Mouse (Mus musculus): ENCODE data around the gene Tspan14. TPM values are rescaled to one million over a fixed set of nuclear protein-coding genes. Genes with fewer than 3 reads are reported as not detected.

Gene Tspan14
- polyA plus RNA-seq, 1 experiment from 2014 or later = 97.5 TPM

GRCm38 (mm10) chr14:40924378-40925113, 42.1 kb downstream of the Tspan14 start:
- ATAC-seq (replicated peaks) = no peak
- 75% methylated on average over 10 of the region's 10 CpGs for WGBS
- Histone ChIP-seq H3K27me3 (no peaks in the 10 kb centered on the region), H3K9ac (replicated peaks) (no peak overlapping the region), H3K9me3 (no peaks in the 10 kb centered on the region), H3K4me2 (replicated peaks) (no peak overlapping the region), H3K36me3 (0 out of 2 replicates have a peak, but pooled peaks cover 3% of the 10 kb centered on the region), H3K4me1 (peaks cover 4% of the 10 kb centered on the region; the same call in 1 of the 2 replicates), H3K27ac (replicated peaks) (no peak overlapping the region), H3K4me3 (no peak overlapping the region)

GRCm38 (mm10) chr14:40921241-40921640, 45.4 kb downstream of the Tspan14 start:
- 96% methylated on average over 1 of the region's 1 CpGs for WGBS
- H3K27me3 ChIP-seq = no peaks in the 10 kb centered on the region
- H3K9ac ChIP-seq (replicated peaks) = no peak overlapping the region
- H3K4me3 ChIP-seq = no peak overlapping the region
- 0 out of 2 replicates have a peak, but pooled peaks cover 3% of the 10 kb centered on the region for H3K36me3 ChIP-seq
- H3K9me3 ChIP-seq = no peaks in the 10 kb centered on the region
- H3K27ac ChIP-seq (replicated peaks) = no peak overlapping the region
- no peaks in the 10 kb centered on the region; the same call in 1 of the 2 replicates for H3K4me1 ChIP-seq
- ATAC-seq (replicated peaks) = no peak
- no peak overlapping the region for H3K4me2 ChIP-seq (replicated peaks)

- Histone ChIP-seq H3K4me1 (no peaks in the 10 kb centered on the region; the same call in 1 of the 2 replicates), H3K9ac (replicated peaks) (no peak overlapping the region), H3K36me3 (peaks cover 8% of the 10 kb centered on the region; the same call in 1 of the 2 replicates), H3K4me3 (no peak overlapping the region), H3K27me3 (no peaks in the 10 kb centered on the region), H3K27ac (replicated peaks) (no peak overlapping the region), H3K4me2 (replicated peaks) (no peak overlapping the region), H3K9me3 (no peaks in the 10 kb centered on the region)
- ATAC-seq (replicated peaks) = no peak
- 91% methylated on average over 7 of the region's 7 CpGs for WGBS
These were observed 47.1 kb downstream of the Tspan14 start for GRCm38 (mm10) chr14:40919521-40919920.

GRCm38 (mm10) chr14:40918477-40918876, 48.1 kb downstream of the Tspan14 start:
- Histone ChIP-seq H3K27ac (replicated peaks) (peak overlapping the region; percentile 51), H3K36me3 (peaks cover 16% of the 10 kb centered on the region; the same call in 1 of the 2 replicates), H3K9me3 (no peaks in the 10 kb centered on the region), H3K4me1 (no peaks in the 10 kb centered on the region; the same call in 1 of the 2 replicates), H3K4me2 (replicated peaks) (no peak overlapping the region), H3K4me3 (no peak overlapping the region), H3K9ac (replicated peaks) (no peak overlapping the region), H3K27me3 (no peaks in the 10 kb centered on the region)
- ATAC-seq (replicated peaks) = peak; percentile 1; the same call in 1 of the 2 replicates
- 78% methylated on average over 6 of the region's 7 CpGs for WGBS

GRCm38 (mm10) chr14:40917632-40918031, 49.0 kb downstream of the Tspan14 start:
- peak; percentile 59 for ATAC-seq (replicated peaks)
- Histone ChIP-seq H3K27ac (replicated peaks) (peak overlapping the region; percentile 51), H3K27me3 (no peaks in the 10 kb centered on the region), H3K4me2 (replicated peaks) (no peak overlapping the region), H3K9me3 (no peaks in the 10 kb centered on the region), H3K4me3 (no peak overlapping the region), H3K36me3 (peaks cover 22% of the 10 kb centered on the region; the same call in 1 of the 2 replicates), H3K9ac (replicated peaks) (no peak overlapping the region), H3K4me1 (no peaks in the 10 kb centered on the region; the same call in 1 of the 2 replicates)
- WGBS = 0% methylated on average over 1 of the region's 1 CpGs

GRCm38 (mm10) chr14:40916667-40917066, 49.9 kb downstream of the Tspan14 start:
- Histone ChIP-seq H3K4me1 (no peaks in the 10 kb centered on the region; the same call in 1 of the 2 replicates), H3K9me3 (no peaks in the 10 kb centered on the region), H3K36me3 (peaks cover 23% of the 10 kb centered on the region; the same call in 1 of the 2 replicates), H3K27ac (replicated peaks) (no peak overlapping the region), H3K27me3 (no peaks in the 10 kb centered on the region), H3K9ac (replicated peaks) (no peak overlapping the region), H3K4me3 (no peak overlapping the region), H3K4me2 (replicated peaks) (no peak overlapping the region)
- 94% methylated on average over 15 of the region's 15 CpGs for WGBS
- ATAC-seq (replicated peaks) = no peak

- Histone ChIP-seq H3K27me3 (no peaks in the 10 kb centered on the region), H3K9ac (replicated peaks) (no peak overlapping the region), H3K4me1 (no peaks in the 10 kb centered on the region; the same call in 1 of the 2 replicates), H3K27ac (replicated peaks) (no peak overlapping the region), H3K9me3 (no peaks in the 10 kb centered on the region), H3K36me3 (peaks cover 31% of the 10 kb centered on the region), H3K4me2 (replicated peaks) (no peak overlapping the region), H3K4me3 (no peak overlapping the region)
- WGBS = 86% methylated on average over 8 of the region's 8 CpGs
- ATAC-seq (replicated peaks) = no peak
These were observed 50.8 kb downstream of the Tspan14 start for GRCm38 (mm10) chr14:40915838-40916237.

GRCm38 (mm10) chr14:40914701-40915100, 51.9 kb downstream of the Tspan14 start:
- Histone ChIP-seq H3K36me3 (peaks cover 41% of the 10 kb centered on the region), H3K4me1 (no peaks in the 10 kb centered on the region; the same call in 1 of the 2 replicates), H3K27ac (replicated peaks) (no peak overlapping the region), H3K4me3 (no peak overlapping the region), H3K9me3 (no peaks in the 10 kb centered on the region), H3K9ac (replicated peaks) (no peak overlapping the region), H3K4me2 (replicated peaks) (no peak overlapping the region), H3K27me3 (no peaks in the 10 kb centered on the region)
- 87% methylated on average over 3 of the region's 3 CpGs for WGBS
- ATAC-seq (replicated peaks) = no peak

- Histone ChIP-seq H3K9me3 (no peaks in the 10 kb centered on the region), H3K4me3 (no peak overlapping the region), H3K27ac (replicated peaks) (no peak overlapping the region), H3K36me3 (peaks cover 51% of the 10 kb centered on the region), H3K4me2 (replicated peaks) (no peak overlapping the region), H3K27me3 (no peaks in the 10 kb centered on the region), H3K4me1 (no peaks in the 10 kb centered on the region; the same call in 1 of the 2 replicates), H3K9ac (replicated peaks) (no peak overlapping the region)
- 36% methylated on average over 6 of the region's 6 CpGs for WGBS
- ATAC-seq (replicated peaks) = no peak
These were observed 52.9 kb downstream of the Tspan14 start for GRCm38 (mm10) chr14:40913709-40914108.

- peaks cover 71% of the 10 kb centered on the region for H3K36me3 ChIP-seq
- H3K27me3 ChIP-seq = no peaks in the 10 kb centered on the region
- H3K4me2 ChIP-seq (replicated peaks) = no peak overlapping the region
- ATAC-seq (replicated peaks) = no peak
- H3K9me3 ChIP-seq = no peaks in the 10 kb centered on the region
- no peak overlapping the region for H3K27ac ChIP-seq (replicated peaks)
- H3K4me3 ChIP-seq = no peak overlapping the region
- no peak overlapping the region for H3K9ac ChIP-seq (replicated peaks)
- no peaks in the 10 kb centered on the region for H3K4me1 ChIP-seq
These were observed 55.1 kb downstream of the Tspan14 start for GRCm38 (mm10) chr14:40911529-40911928.

- Histone ChIP-seq H3K4me3 (no peak overlapping the region), H3K9me3 (no peaks in the 10 kb centered on the region), H3K27me3 (no peaks in the 10 kb centered on the region), H3K9ac (replicated peaks) (no peak overlapping the region), H3K4me1 (no peaks in the 10 kb centered on the region), H3K36me3 (peaks cover 66% of the 10 kb centered on the region), H3K4me2 (replicated peaks) (no peak overlapping the region), H3K27ac (replicated peaks) (no peak overlapping the region)
- WGBS = 92% methylated on average over 9 of the region's 9 CpGs
- ATAC-seq (replicated peaks) = no peak
These were observed 57.8 kb downstream of the Tspan14 start for GRCm38 (mm10) chr14:40908763-40909162.

GRCm38 (mm10) chr14:40906770-40907169, 59.8 kb downstream of the Tspan14 start:
- H3K4me1 ChIP-seq = no peaks in the 10 kb centered on the region
- no peak overlapping the region for H3K4me2 ChIP-seq (replicated peaks)
- H3K36me3 ChIP-seq = peaks cover 56% of the 10 kb centered on the region
- no peak overlapping the region for H3K27ac ChIP-seq (replicated peaks)
- no peaks in the 10 kb centered on the region for H3K27me3 ChIP-seq
- no peaks in the 10 kb centered on the region for H3K9me3 ChIP-seq
- no peak overlapping the region for H3K9ac ChIP-seq (replicated peaks)
- 93% methylated on average over 9 of the region's 9 CpGs for WGBS
- ATAC-seq (replicated peaks) = no peak
- H3K4me3 ChIP-seq = no peak overlapping the region
